Mouse (Mus musculus) heart, adult 11 months (tissue): ENCODE results near the gene Ikzf3.

Source experiments
- DNase-seq: peaks from one replicate; pipeline ENCODE4 v3.0.0; 2022

Gene Ikzf3

GRCm38 (mm10) chr11:98445238-98445637 lies 100.6 kb downstream of the Ikzf3 start:
- DNase-seq, result no peak

DNA sequence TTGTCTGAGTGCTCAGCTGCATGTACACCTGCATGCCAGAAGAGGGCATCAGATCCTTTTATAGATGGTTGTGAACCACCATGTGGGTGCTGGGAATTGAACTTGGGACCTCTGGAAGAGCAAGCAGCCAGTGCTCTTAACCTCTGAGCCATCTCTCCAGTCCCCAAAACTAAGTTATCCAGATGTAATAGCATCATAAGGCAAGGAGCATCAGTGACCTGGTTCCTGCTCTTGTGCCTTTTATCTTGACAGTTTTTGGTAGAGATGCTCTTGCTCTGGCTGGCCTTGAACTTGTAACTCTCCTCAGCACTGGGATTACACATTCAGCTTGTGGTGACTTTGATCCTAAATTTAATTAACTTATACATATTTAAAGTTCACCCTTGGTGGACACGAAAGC lies 102.1 kb downstream of the Ikzf3 start:
- DNase-seq, result no peak

DNA sequence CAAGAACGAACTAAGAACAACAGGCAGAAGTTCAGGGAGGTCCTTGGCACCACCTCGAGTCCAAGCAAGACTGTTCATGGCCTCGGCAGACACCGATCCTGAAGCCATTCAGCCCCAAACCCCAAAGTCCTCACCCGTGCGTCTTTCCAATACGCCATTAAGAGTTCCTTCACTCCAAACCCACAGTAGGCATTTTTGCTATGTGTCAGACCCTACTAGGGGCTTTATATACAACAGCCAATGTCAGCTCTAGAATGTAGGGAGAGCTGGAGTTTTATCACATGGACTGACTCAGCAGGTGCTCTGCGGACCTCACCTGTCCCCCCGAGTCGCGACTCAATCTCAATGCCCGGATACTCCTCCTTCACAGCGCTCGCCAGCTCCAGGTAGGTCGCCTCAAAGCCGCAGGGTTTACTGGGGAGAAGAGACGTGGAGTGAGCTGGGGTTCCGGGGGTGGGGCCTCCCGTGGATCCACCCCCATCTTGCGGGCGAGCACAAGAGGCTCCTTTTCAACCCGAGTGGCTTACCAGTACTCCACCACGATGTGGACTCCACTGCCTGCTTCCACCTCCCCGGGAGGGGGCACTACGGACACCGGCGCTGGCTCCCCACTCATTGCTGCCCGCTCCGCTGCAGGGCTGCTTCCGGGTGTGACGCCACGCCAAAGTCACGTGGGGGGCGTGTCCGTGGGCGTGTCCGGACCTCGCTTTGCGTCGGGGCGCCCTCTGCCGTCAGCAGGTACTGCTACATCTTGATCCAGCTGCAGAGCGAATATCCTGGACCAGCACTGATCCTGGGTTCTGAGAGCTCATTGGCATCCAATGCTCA lies 107.3 kb downstream of the Ikzf3 start, which contains the start of gene Mien1:
Mien1 (minus strand) TSS at position 661 of the 828 bp plus-strand sequence.
- peak; percentile 99 for DNase-seq

DNA sequence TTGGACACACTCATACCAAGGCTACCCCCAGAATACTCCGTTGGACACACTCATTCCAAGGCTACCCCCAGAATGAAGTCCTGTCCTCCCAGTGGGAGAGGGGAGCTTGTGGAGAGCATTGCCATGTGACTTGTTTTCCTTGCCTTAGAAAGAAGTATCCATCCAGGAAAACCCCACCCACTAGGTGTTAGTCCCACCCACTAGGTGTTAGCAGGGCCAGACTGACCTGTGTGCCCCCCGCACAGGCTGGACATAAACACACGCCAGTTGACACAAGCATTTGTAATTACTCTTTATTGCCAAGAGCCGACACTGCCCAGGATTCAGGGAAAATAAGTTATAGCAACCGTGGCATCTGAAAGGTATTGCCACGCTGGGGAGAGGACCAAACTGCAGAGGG lies 108.4 kb downstream of the Ikzf3 start:
- DNase-seq, result no peak

GRCm38 (mm10) chr11:98435723-98436122 lies 110.1 kb downstream of the Ikzf3 start:
- peak; percentile 90 for DNase-seq

GRCm38 (mm10) chr11:98431743-98432502 lies 113.9 kb downstream of the Ikzf3 start:
- peak; percentile 86 for DNase-seq

DNA sequence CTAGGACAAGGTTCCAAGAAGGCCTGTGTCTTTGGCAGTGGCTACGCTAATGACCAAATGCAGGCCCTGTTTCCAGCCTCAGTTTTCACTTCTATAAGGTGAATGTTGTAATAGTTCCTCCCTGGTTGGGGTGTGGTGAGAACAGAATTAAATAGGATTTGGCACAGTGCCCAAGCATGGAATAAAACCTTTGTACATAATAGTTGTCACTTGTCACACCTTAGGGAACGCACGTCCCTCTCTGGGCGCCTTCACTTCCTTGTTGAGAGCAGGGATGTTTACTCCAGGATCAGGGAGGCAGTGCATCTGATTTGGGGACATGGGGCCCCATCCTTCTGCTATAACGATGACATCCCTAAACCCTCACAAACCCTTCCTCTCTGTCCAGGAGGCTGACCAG lies 117.4 kb downstream of the Ikzf3 start:
- DNase-seq, result peak; percentile 89

GRCm38 (mm10) chr11:98426592-98426991 lies 119.2 kb downstream of the Ikzf3 start:
- DNase-seq, result no peak

DNA sequence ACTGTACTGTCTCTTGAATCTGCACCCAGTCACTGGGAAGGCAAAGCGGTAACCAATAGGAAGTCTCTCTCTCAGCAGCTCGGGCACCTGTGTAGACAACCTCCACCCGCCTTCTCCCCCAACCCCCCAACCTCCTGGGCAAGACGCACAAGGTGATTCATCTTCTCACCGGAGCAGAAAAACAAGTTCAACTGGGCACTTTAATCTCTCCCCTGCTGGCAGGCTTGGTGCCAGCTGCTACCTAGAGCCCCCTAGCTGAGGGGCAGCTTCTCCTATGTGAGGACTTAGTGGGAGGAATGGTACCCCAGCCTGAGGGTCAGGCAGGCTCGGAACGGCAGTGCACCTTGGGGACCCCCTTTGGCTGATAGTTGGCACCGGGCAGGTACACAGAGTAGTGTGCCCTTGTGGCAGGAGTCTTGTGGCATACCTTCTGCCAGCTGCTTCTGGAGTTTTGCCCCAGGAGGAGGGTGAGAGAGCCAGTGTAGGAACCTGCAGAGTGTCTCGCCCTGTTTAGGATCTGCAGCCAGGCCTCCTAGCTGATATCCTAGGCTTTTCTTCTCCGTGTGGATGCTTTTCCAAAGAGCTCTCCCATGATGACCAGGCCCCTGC lies 126.8 kb downstream of the Ikzf3 start:
- no peak for DNase-seq

GRCm38 (mm10) chr11:98418273-98418672 lies 127.6 kb downstream of the Ikzf3 start:
- no peak for DNase-seq

DNA sequence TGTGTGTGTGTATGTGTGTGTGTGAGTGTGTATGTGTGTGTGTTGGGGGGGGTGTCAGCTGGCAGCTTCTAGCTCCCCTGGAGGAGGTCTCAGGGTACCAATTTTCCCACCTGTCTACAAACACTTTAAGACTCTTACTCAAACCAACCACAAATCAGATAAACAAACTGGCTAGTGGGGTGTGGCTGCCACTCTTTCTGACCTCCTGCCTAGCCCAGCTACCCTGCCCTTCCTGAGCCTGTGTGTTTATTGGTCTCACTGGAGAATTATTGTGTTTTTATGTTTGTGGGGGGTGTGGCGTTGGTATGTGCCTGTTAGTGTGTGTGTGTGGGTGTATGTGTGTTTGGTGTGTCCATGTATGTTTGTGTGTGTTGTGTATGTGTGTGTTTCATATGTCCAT lies 128.8 kb downstream of the Ikzf3 start:
- no peak for DNase-seq
